Mouse (Mus musculus) G1E (cell line): Measurements from ENCODE around the gene Gm11938. TPM values are rescaled to one million over a fixed set of nuclear protein-coding genes. Genes with fewer than 3 reads are reported as not detected.
"Not testable (repeated sequence)": the region's sequence is repeated elsewhere in the genome, so short reads cannot be mapped to it uniquely, and the experiment has no call there.

Experiments used
- ATAC-seq: 2 replicates; pipeline ENCODE4 v1.8.0; 2016; ENCODE audit warnings: mild to moderate bottlenecking; ENCODE audit not compliant: insufficient number of reproducible peaks, poor library complexity, low FRiP score, severe bottlenecking; ENCODE audit errors: extremely low read depth
- DNase-seq: peaks from one replicate; pipeline ENCODE4 v3.0.0; 2012; ENCODE audit warnings: low spot score
- H3K27me3 ChIP-seq: 2 replicates; pipeline ENCODE4 v1.6.1; 2012; ENCODE audit warnings: mild to moderate bottlenecking, low read length, inconsistent platforms; ENCODE audit not compliant: insufficient read depth
- H3K36me3 ChIP-seq: replicated peaks from 2 replicates; pipeline ENCODE3; 2012; ENCODE audit warnings: mild to moderate bottlenecking, inconsistent platforms
- H3K4me1 ChIP-seq: 2 replicates; pipeline ENCODE4 v1.6.1; 2012; ENCODE audit warnings: low read depth, low read length, inconsistent platforms, mixed read lengths; ENCODE audit not compliant: insufficient read depth
- H3K4me3 ChIP-seq: 2 replicates; pipeline ENCODE4 v1.5.1; 2012; ENCODE audit warnings: low read depth, mild to moderate bottlenecking, inconsistent platforms, low read length, moderate library complexity, mixed read lengths
- H3K9me3 ChIP-seq: replicated peaks from 2 replicates; pipeline ENCODE4 v1.6.1; 2012; ENCODE audit warnings: inconsistent platforms
- CTCF ChIP-seq: IDR thresholded peaks from 2 replicates; pipeline ENCODE4 v1.5.1; 2012; ENCODE audit warnings: low read depth, low read length, inconsistent platforms, mixed read lengths
- GATA1 ChIP-seq: IDR thresholded peaks from 2 replicates; pipeline ENCODE4 v1.6.1; 2012; ENCODE audit warnings: borderline replicate concordance, low read length, inconsistent platforms, mixed read lengths
- GATA2 ChIP-seq: IDR thresholded peaks from 2 replicates; pipeline ENCODE4 v1.6.1; 2012; ENCODE audit warnings: low read depth, low read length, inconsistent platforms, borderline replicate concordance
- POLR2AphosphoS5 ChIP-seq: IDR thresholded peaks from 2 replicates; pipeline ENCODE4 v1.6.1; 2012; ENCODE audit warnings: low read depth, low read length, inconsistent platforms; ENCODE audit not compliant: insufficient replicate concordance
- TAL1 ChIP-seq: conservative IDR thresholded peaks from 2 replicates; pipeline ENCODE4 v1.6.1; 2012; ENCODE audit warnings: low read depth, low read length, inconsistent platforms, mixed read lengths
- polyA plus RNA-seq: library from polyadenylated mRNA; stranded (reverse); fragments of >175 nt; gene quantifications from 2 replicates; pipeline ENCODE4 v1.2.3, GENCODE M21; 2012
- total RNA-seq, 2 experiments: library from RNA; stranded (forward) in 1 of 2; stranded (reverse) in 1 of 2; fragments of 200-1000 nt in 1 of 2; fragments of >200 nt in 1 of 2; fragmentation: Nextera tagmentation in 1 of 2; gene quantifications; 2 replicates each; pipeline ENCODE4 v1.2.3; 2014 to 2017

The Gm11938 gene
- total and polyA plus RNA-seq, 3 experiments: not detected

- DNase-seq (no peak), ATAC-seq (no peak)
- Histone ChIP-seq H3K4me3 (no peak within 1 kb of the TSS), H3K36me3 (no peaks in the 10 kb centered on the region), H3K9me3 (peaks cover 17% of the 10 kb centered on the region), H3K27me3 (no peaks in the 10 kb centered on the region), H3K4me1 (no peaks in the 10 kb centered on the region)
- no peak for TF ChIP-seq TAL1
- no peak for TF ChIP-seq GATA1
- TF ChIP-seq CTCF: no peak
- no peak for TF ChIP-seq GATA2
- no peak for TF ChIP-seq POLR2AphosphoS5
Measured at GRCm38 (mm10) chr11:99634653-99635134, 31.6 kb upstream of the Gm11938 start, which contains the start of gene Krtap4-2. Krtap4-2 (minus strand) TSS chr11:99635084.

- H3K27me3 ChIP-seq: no peaks in the 10 kb centered on the region
- peaks cover 8% of the 10 kb centered on the region for H3K9me3 ChIP-seq
- no peak for DNase-seq
- ATAC-seq: no peak
- no peaks in the 10 kb centered on the region for H3K36me3 ChIP-seq
- no peak for TF ChIP-seq CTCF
- no peak for TF ChIP-seq GATA2
- TF ChIP-seq POLR2AphosphoS5: no peak
- no peak for TF ChIP-seq GATA1
- no peak for TF ChIP-seq TAL1
- H3K4me1 ChIP-seq: no peaks in the 10 kb centered on the region
- no peak overlapping the region for H3K4me3 ChIP-seq
Measured at GRCm38 (mm10) chr11:99633293-99633692, 30.2 kb upstream of the Gm11938 start.

- DNase-seq (no peak), ATAC-seq (no peak)
- Histone ChIP-seq H3K27me3 (no peaks in the 10 kb centered on the region), H3K9me3 (peaks cover 12% of the 10 kb centered on the region), H3K36me3 (no peaks in the 10 kb centered on the region), H3K4me1 (no peaks in the 10 kb centered on the region), H3K4me3 (no peak overlapping the region)
- TF ChIP-seq CTCF (no peak), GATA2 (no peak)
Measured at GRCm38 (mm10) chr11:99630890-99631289, 27.8 kb upstream of the Gm11938 start.

GRCm38 (mm10) chr11:99628138-99628537 lies 25.0 kb upstream of the Gm11938 start, which contains the start of gene Krtap4-1:
Krtap4-1 (minus strand) TSS chr11:99628238.
- no peaks in the 10 kb centered on the region for H3K27me3 ChIP-seq
- H3K36me3 ChIP-seq: no peaks in the 10 kb centered on the region
- H3K9me3 ChIP-seq: peaks cover 11% of the 10 kb centered on the region
- no peak for DNase-seq
- H3K4me3 ChIP-seq: no peak within 1 kb of the TSS
- no peaks in the 10 kb centered on the region for H3K4me1 ChIP-seq
- TF ChIP-seq GATA1: no peak
- TF ChIP-seq TAL1: no peak
- no peak for TF ChIP-seq CTCF
- no peak for TF ChIP-seq POLR2AphosphoS5
- TF ChIP-seq GATA2: no peak
- no peak for ATAC-seq

GRCm38 (mm10) chr11:99620335-99620734 lies 17.2 kb upstream of the Gm11938 start, which contains the start of gene Gm11562:
Gm11562 (minus strand) TSS chr11:99620435.
- no peak for DNase-seq
- ATAC-seq: no peak
- Histone ChIP-seq H3K4me1 (no peaks in the 10 kb centered on the region), H3K4me3 (no peak within 1 kb of the TSS), H3K36me3 (no peaks in the 10 kb centered on the region), H3K9me3 (peaks cover 6% of the 10 kb centered on the region), H3K27me3 (no peaks in the 10 kb centered on the region)
- no peak for TF ChIP-seq POLR2AphosphoS5
- TF ChIP-seq TAL1: no peak
- no peak for TF ChIP-seq GATA1
- TF ChIP-seq GATA2: no peak
- no peak for TF ChIP-seq CTCF

DNA sequence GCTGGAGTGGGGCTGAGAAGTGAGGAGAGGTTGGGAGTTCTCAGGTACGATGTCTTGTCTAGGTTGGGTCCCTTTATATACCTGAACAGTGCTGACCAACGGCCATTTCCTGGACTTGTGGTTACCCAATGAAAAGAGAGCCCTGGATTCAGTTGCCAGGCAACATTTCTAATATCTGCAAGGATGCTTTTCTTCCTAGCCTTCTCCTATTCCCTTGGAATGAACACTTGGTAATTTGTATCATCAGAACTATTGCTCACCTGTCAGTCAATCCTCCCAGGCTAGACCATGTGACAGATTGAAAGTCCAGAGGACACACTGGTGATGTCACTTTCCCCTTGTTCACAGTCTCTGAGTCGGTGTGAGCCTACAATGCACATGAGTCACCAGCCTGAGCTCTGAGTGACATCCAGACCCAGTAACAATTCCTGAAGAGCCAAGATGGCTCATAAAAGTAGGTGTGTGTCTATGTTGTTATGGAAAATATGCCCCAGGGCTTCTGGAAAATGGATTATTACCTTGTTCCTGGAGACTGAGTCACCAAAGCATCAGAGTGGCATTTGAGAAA lies 11.8 kb upstream of the Gm11938 start, which contains the start of gene Krtap2-4:
Gene Krtap2-4 (minus strand): TSS at position 51 of the 568 bp plus-strand sequence.
- Histone ChIP-seq H3K4me3 (no peak within 1 kb of the TSS), H3K27me3 (no peaks in the 10 kb centered on the region), H3K9me3 (peaks cover 2% of the 10 kb centered on the region), H3K4me1 (no peaks in the 10 kb centered on the region), H3K36me3 (no peaks in the 10 kb centered on the region)
- no peak for ATAC-seq
- TF ChIP-seq CTCF (no peak), GATA1 (no peak), GATA2 (no peak), TAL1 (no peak), POLR2AphosphoS5 (no peak)
- no peak for DNase-seq

GRCm38 (mm10) chr11:99610089-99610488 lies 7.0 kb upstream of the Gm11938 start, which contains the start of gene Gm11937:
Gm11937 (minus strand) TSS chr11:99610189.
- peaks cover 11% of the 10 kb centered on the region; the same call in 1 of the 2 replicates for H3K9me3 ChIP-seq
- DNase-seq, H3K4me3 ChIP-seq, ATAC-seq, H3K4me1 ChIP-seq, H3K27me3 ChIP-seq, H3K36me3 ChIP-seq: not testable (repeated sequence)
